ENCODE assay signal across 10 mouse cellular contexts in genomic region chr4:117202992-117203354, GRCm38 (mm10). TPM values are rescaled to one million over a fixed set of nuclear protein-coding genes. Genes with fewer than 3 reads are reported as not detected.
A peak's percentile ranks its signal among the peaks of the same experiment; 100 is the strongest.
DNase-seq lines count a peak whose midpoint lies in the region; ATAC-seq and TF ChIP-seq lines count a peak whose summit lies in the region.
"Had no signal": no experiment of that assay in that cellular context is flagged by ENCODE, and none has a peak within 500 bp of the region (broad histone marks: within the 10 kb centered on the region; RNA-seq: fewer than 3 reads in every experiment).

No protein-coding gene starts in this region.

- no peaks in the 10 kb centered on the region for H3K9me3 ChIP-seq in hindbrain, postnatal 0 days (ENCODE audit: low read length)
- no peaks in the 10 kb centered on the region for H3K9me3 ChIP-seq in hindbrain, embryonic 14.5 days (ENCODE audit: control insufficient read depth, low read length)
- H3K9me3 ChIP-seq in MEL (replicated peaks; ENCODE audit: insufficient read depth, low read length): no peaks in the 10 kb centered on the region
- H3K9me3 ChIP-seq in limb, embryonic 15.5 days: no peaks in the 10 kb centered on the region

- no peak for TF ChIP-seq EP300 in MEL (IDR thresholded peaks at IDR 0.05; ENCODE audit: low read depth in 1 of 2, low read length in 2 of 2)

- peak in 1 of 2 experiments; percentile 88; a peak in 3 of 4 replicates for TF ChIP-seq POLR2A in MEL (IDR thresholded peaks at IDR 0.05; ENCODE audit: control insufficient read depth in 1 of 2, insufficient read depth in 1 of 2, low read depth in 1 of 2, low read length in 2 of 2, poor library complexity in 1 of 2)
- no peak for TF ChIP-seq POLR2A in bone marrow macrophage, adult 2 months (IDR thresholded peaks at IDR 0.05; ENCODE audit: borderline replicate concordance, low read depth, low read length)

- no peaks in the 10 kb centered on the region for H3K79me2 ChIP-seq in MEL (ENCODE audit: control insufficient read depth, insufficient read depth, low read length, poor library complexity)

- H3K27ac ChIP-seq in hindbrain, postnatal 0 days: 0 out of 2 replicates have a peak overlapping the region, but pooled peaks have one; percentile 8
- H3K27ac ChIP-seq in hindbrain, embryonic 14.5 days: no peak overlapping the region
- H3K27ac ChIP-seq in MEL (ENCODE audit: control insufficient read depth, low read depth, low read length): no peak overlapping the region
- 0 out of 2 replicates have a peak overlapping the region, but pooled peaks have one; percentile 52 for H3K27ac ChIP-seq in bone marrow macrophage, adult 2 months (ENCODE audit: insufficient read depth, low read depth, low read length)
- peak overlapping the region; percentile 83; the same call in 1 of the 2 replicates for H3K27ac ChIP-seq in limb, embryonic 15.5 days
- H3K27ac ChIP-seq: liver, embryonic 14.5 days had no signal

- no peak; the same call in 1 of the 2 replicates for ATAC-seq in hindbrain, postnatal 0 days
- no peak for ATAC-seq in hindbrain, embryonic 14.5 days (ENCODE audit: low FRiP score)
- ATAC-seq in limb, embryonic 15.5 days (ENCODE audit: insufficient number of reproducible peaks, low FRiP score, low TSS enrichment, low read depth): no peak

- H3K36me3 ChIP-seq in hindbrain, postnatal 0 days (ENCODE audit: insufficient read depth, low read length): no peaks in the 10 kb centered on the region
- H3K36me3 ChIP-seq in hindbrain, embryonic 14.5 days (replicated peaks; ENCODE audit: control insufficient read depth, insufficient read depth): no peaks in the 10 kb centered on the region
- H3K36me3 ChIP-seq in MEL (ENCODE audit: control insufficient read depth in 1 of 2, insufficient read depth in 2 of 2, low read length in 2 of 2): peaks cover 0 to 2% of the 10 kb centered on the region in 2 experiments; a peak in 1 of 4 replicates
- no peaks in the 10 kb centered on the region for H3K36me3 ChIP-seq in limb, embryonic 15.5 days

- 59% methylated on average over 4 of the region's 4 CpGs for WGBS in hindbrain, postnatal 0 days
- WGBS in hindbrain, embryonic 14.5 days: 68% methylated on average over 4 of the region's 4 CpGs
- WGBS in limb, embryonic 15.5 days: 64% methylated on average over 4 of the region's 4 CpGs

- TF ChIP-seq RAD21 in MEL (IDR thresholded peaks at IDR 0.05; ENCODE audit: low read depth, low read length): no peak

- H3K9ac ChIP-seq in hindbrain, postnatal 0 days (replicated peaks; ENCODE audit: low read length): peak overlapping the region; percentile 34; the same call in 1 of the 2 replicates
- H3K9ac ChIP-seq in hindbrain, embryonic 14.5 days: no peak overlapping the region
- H3K9ac ChIP-seq in MEL (ENCODE audit: control insufficient read depth, low read depth, low read length, poor library complexity, severe bottlenecking): no peak overlapping the region
- no peak overlapping the region for H3K9ac ChIP-seq in limb, embryonic 15.5 days
- H3K9ac ChIP-seq: liver, embryonic 14.5 days had no signal

- H3K27me3 ChIP-seq in hindbrain, postnatal 0 days (ENCODE audit: insufficient read depth, low read length): no peaks in the 10 kb centered on the region
- no peaks in the 10 kb centered on the region for H3K27me3 ChIP-seq in hindbrain, embryonic 14.5 days (ENCODE audit: control insufficient read depth, insufficient read depth, low read length)
- H3K27me3 ChIP-seq in MEL (ENCODE audit: control insufficient read depth in 1 of 2, insufficient read depth in 2 of 2, low read length in 2 of 2): no peaks in the 10 kb centered on the region
- H3K27me3 ChIP-seq in limb, embryonic 15.5 days: no peaks in the 10 kb centered on the region

- no peaks in the 10 kb centered on the region for H3K4me1 ChIP-seq in hindbrain, postnatal 0 days (ENCODE audit: insufficient read depth, low read length)
- 0 out of 2 replicates have a peak, but pooled peaks cover 4% of the 10 kb centered on the region for H3K4me1 ChIP-seq in hindbrain, embryonic 14.5 days (replicated peaks; ENCODE audit: control insufficient read depth, insufficient read depth, low read length)
- peaks cover 0 to 7% of the 10 kb centered on the region in 2 experiments; a peak in 1 of 4 replicates for H3K4me1 ChIP-seq in MEL (ENCODE audit: control insufficient read depth in 1 of 2, insufficient read depth in 2 of 2, low read length in 2 of 2)
- H3K4me1 ChIP-seq in bone marrow macrophage, adult 2 months (ENCODE audit: control insufficient read depth, insufficient read depth, low read length): no peaks in the 10 kb centered on the region; the same call in 1 of the 2 replicates
- 0 out of 2 replicates have a peak, but pooled peaks cover 2% of the 10 kb centered on the region for H3K4me1 ChIP-seq in limb, embryonic 15.5 days

- no peak for DNase-seq in hindbrain, postnatal 0 days (ENCODE audit: low spot score)
- DNase-seq in hindbrain, embryonic 14.5 days (ENCODE audit: low spot score): no peak
- no peak for DNase-seq in MEL (ENCODE audit: low read depth, low spot score)
- no peak for DNase-seq in adrenal gland, postnatal 14 days
- DNase-seq in cerebellum, adult 11-12 months: no peak
- DNase-seq in adrenal gland, adult 8-10 months: no peak

- H3K4me2 ChIP-seq in hindbrain, postnatal 0 days (ENCODE audit: low read depth, low read length): no peak overlapping the region
- no peak overlapping the region for H3K4me2 ChIP-seq in hindbrain, embryonic 14.5 days (replicated peaks)
- H3K4me2 ChIP-seq in limb, embryonic 15.5 days: peak overlapping the region; percentile 46; the same call in 1 of the 2 replicates

- no peak for TF ChIP-seq CTCF in hindbrain, postnatal 0 days (IDR thresholded peaks at IDR 0.05; ENCODE audit: low read depth)
- no peak for TF ChIP-seq CTCF in MEL (IDR thresholded peaks at IDR 0.05 in 2 of 3, conservative IDR thresholded peaks at IDR 0.05 in 1 of 3; ENCODE audit: control insufficient read depth in 1 of 3, insufficient read depth in 1 of 3, low read depth in 2 of 3, low read length in 3 of 3, poor library complexity in 1 of 3, severe bottlenecking in 1 of 3)
- TF ChIP-seq CTCF in bone marrow macrophage, adult 2 months (IDR thresholded peaks at IDR 0.05; ENCODE audit: low read depth, low read length): no peak

- H3K4me3 ChIP-seq in hindbrain, postnatal 0 days (ENCODE audit: low read length): no peak overlapping the region
- H3K4me3 ChIP-seq in hindbrain, embryonic 14.5 days (replicated peaks; ENCODE audit: low read length): no peak overlapping the region
- no peak overlapping the region for H3K4me3 ChIP-seq in MEL (ENCODE audit: control insufficient read depth in 1 of 2, insufficient read depth in 1 of 2, low read depth in 2 of 2, low read length in 2 of 2)
- H3K4me3 ChIP-seq in bone marrow macrophage, adult 2 months (ENCODE audit: insufficient read depth, low read length): no peak overlapping the region
- no peak overlapping the region for H3K4me3 ChIP-seq in limb, embryonic 15.5 days

RNA-seq across cellular contexts. Expression of gene Kif2c, which starts 20.5 kb away (rescaled TPM):
- total RNA-seq in hindbrain, postnatal 0 days (2014; rRNA removed): 5.0 and 8.4 TPM in 2 replicates
- polyA plus RNA-seq in hindbrain, postnatal 0 days (2015; fragmentation: Nextera tagmentation; extraction: Ambion mirVana): 6.9 and 10.1 TPM in 2 replicates
- 8.6 and 10.3 TPM in 2 replicates for polyA plus RNA-seq in hindbrain, embryonic 14.5 days (2014; fragmentation: Nextera tagmentation; extraction: Ambion mirVana)
- 32.6 and 36.7 TPM in 2 replicates for total RNA-seq in MEL (2012; rRNA removed)
- 10 to 100 TPM in 1 of 2 experiments, not detected in 1; 45.1 TPM for polyA plus RNA-seq in MEL (2012; ENCODE audit: insufficient read depth in 1 of 2, insufficient read length in 2 of 2, low read depth in 1 of 2, low replicate concordance in 2 of 2, missing spikeins in 1 of 2)
- 17.2 and 20.5 TPM in 2 replicates for polyA plus RNA-seq in bone marrow macrophage, adult 2 months (2012; ENCODE audit: insufficient read depth, insufficient read length, missing spikeins)
- 45.9 and 47.4 TPM in 2 replicates for polyA plus RNA-seq in limb, embryonic 15.5 days (2015; fragmentation: Nextera tagmentation; extraction: Ambion mirVana)
- total RNA-seq in adrenal gland, postnatal 14 days (2021): 7.1 and 7.2 TPM in 2 replicates
- 1 to 10 TPM in 1 of 4 experiments, under 1 TPM in 3; 0.87 to 1.1 (median 0.93) TPM for total RNA-seq in adrenal gland, adult 8-10 months (2022)

RNA-seq across cellular contexts. Expression of gene Rps8, which starts 46.9 kb away (rescaled TPM):
- total RNA-seq in hindbrain, postnatal 0 days (2014; rRNA removed): 463 and 470 TPM in 2 replicates
- 523 and 530 TPM in 2 replicates for polyA plus RNA-seq in hindbrain, postnatal 0 days (2015; fragmentation: Nextera tagmentation; extraction: Ambion mirVana)
- polyA plus RNA-seq in hindbrain, embryonic 14.5 days (2014; fragmentation: Nextera tagmentation; extraction: Ambion mirVana): 549 and 672 TPM in 2 replicates
- total RNA-seq in MEL (2012; rRNA removed): 4,560 and 5,186 TPM in 2 replicates
- polyA plus RNA-seq in MEL (2012; ENCODE audit: insufficient read depth in 1 of 2, insufficient read length in 2 of 2, low read depth in 1 of 2, low replicate concordance in 2 of 2, missing spikeins in 1 of 2): 1,000 to 10,000 TPM; 1,132 to 1,156 TPM
- 1,158 and 1,548 TPM in 2 replicates for polyA plus RNA-seq in bone marrow macrophage, adult 2 months (2012; ENCODE audit: insufficient read depth, insufficient read length, missing spikeins)
- 803 and 994 TPM in 2 replicates for polyA plus RNA-seq in limb, embryonic 15.5 days (2015; fragmentation: Nextera tagmentation; extraction: Ambion mirVana)
- total RNA-seq in adrenal gland, postnatal 14 days (2021): 935 and 1,177 TPM in 2 replicates
- 1,000 to 10,000 TPM in 2 of 4 experiments, 100 to 1,000 TPM in 2; 974 to 1,059 (median 1,012) TPM for total RNA-seq in adrenal gland, adult 8-10 months (2022)

RNA-seq across cellular contexts. Expression of gene Tmem53, which starts 48.8 kb away (rescaled TPM):
- total RNA-seq in hindbrain, postnatal 0 days (2014; rRNA removed): 7.5 and 16.5 TPM in 2 replicates
- polyA plus RNA-seq in hindbrain, postnatal 0 days (2015; fragmentation: Nextera tagmentation; extraction: Ambion mirVana): 14.0 and 14.5 TPM in 2 replicates
- 10.0 and 11.6 TPM in 2 replicates for polyA plus RNA-seq in hindbrain, embryonic 14.5 days (2014; fragmentation: Nextera tagmentation; extraction: Ambion mirVana)
- 0.36 and 0.65 TPM in 2 replicates for total RNA-seq in MEL (2012; rRNA removed)
- polyA plus RNA-seq in MEL (2012; ENCODE audit: insufficient read depth in 1 of 2, insufficient read length in 2 of 2, low read depth in 1 of 2, low replicate concordance in 2 of 2, missing spikeins in 1 of 2): 1 to 10 TPM in 1 of 2 experiments, not detected in 1; 1.3 TPM
- not detected in 2 replicates for polyA plus RNA-seq in bone marrow macrophage, adult 2 months (2012; ENCODE audit: insufficient read depth, insufficient read length, missing spikeins)
- 10.0 and 12.4 TPM in 2 replicates for polyA plus RNA-seq in limb, embryonic 15.5 days (2015; fragmentation: Nextera tagmentation; extraction: Ambion mirVana)
- 53.1 and 57.3 TPM in 2 replicates for total RNA-seq in adrenal gland, postnatal 14 days (2021)
- 100 to 1,000 TPM in 1 of 4 experiments, 10 to 100 TPM in 3; 52.4 to 103 (median 74.9) TPM for total RNA-seq in adrenal gland, adult 8-10 months (2022)
- total RNA-seq: neutrophil, adult 5-6 weeks had no signal

RNA-seq across cellular contexts. Expression of gene Armh1, which starts 49.0 kb away (rescaled TPM):
- 3.2 and 3.6 TPM in 2 replicates for total RNA-seq in hindbrain, postnatal 0 days (2014; rRNA removed)
- polyA plus RNA-seq in hindbrain, postnatal 0 days (2015; fragmentation: Nextera tagmentation; extraction: Ambion mirVana): 2.6 and 3.0 TPM in 2 replicates
- 1.2 and 1.3 TPM in 2 replicates for polyA plus RNA-seq in hindbrain, embryonic 14.5 days (2014; fragmentation: Nextera tagmentation; extraction: Ambion mirVana)
- not detected in 2 replicates for total RNA-seq in MEL (2012; rRNA removed)
- polyA plus RNA-seq in MEL (2012; ENCODE audit: insufficient read depth in 1 of 2, insufficient read length in 2 of 2, low read depth in 1 of 2, low replicate concordance in 2 of 2, missing spikeins in 1 of 2): not detected
- polyA plus RNA-seq in bone marrow macrophage, adult 2 months (2012; ENCODE audit: insufficient read depth, insufficient read length, missing spikeins): not detected in 2 replicates
- polyA plus RNA-seq in limb, embryonic 15.5 days (2015; fragmentation: Nextera tagmentation; extraction: Ambion mirVana): 0.51 and 1.1 TPM in 2 replicates
- 2.2 and 2.4 TPM in 2 replicates for total RNA-seq in adrenal gland, postnatal 14 days (2021)
- total RNA-seq in adrenal gland, adult 8-10 months (2022): 1 to 10 TPM; 2.6 to 3.7 (median 3.0) TPM
- total RNA-seq: neutrophil, adult 5-6 weeks had no signal
- polyA plus RNA-seq: liver, embryonic 14.5 days had no signal

Comparison
In these comparisons a context has a peak if more than half of its experiments do, and no peak if none do; other contexts are left out.
1. H3K27ac ChIP-seq: peak in hindbrain, postnatal 0 days (single experiment), bone marrow macrophage, adult 2 months (single experiment) and limb, embryonic 15.5 days (single experiment); none in hindbrain, embryonic 14.5 days (single experiment) and MEL (single experiment).